Mouse (Mus musculus) midbrain, postnatal 0 days (tissue): ENCODE results near the gene Oaz2. TPM values are rescaled to one million over a fixed set of nuclear protein-coding genes. Genes with fewer than 3 reads are reported as not detected.

ENCODE experiments used
- ATAC-seq: fragments of 200-750 bp; cut with Nextera tagmentation; 2 replicates; pipeline ENCODE4 v1.8.0; 2017; ENCODE audit warnings: moderate number of reproducible peaks, mild to moderate bottlenecking, moderate TSS enrichment, moderate library complexity; ENCODE audit not compliant: low FRiP score
- DNase-seq: peaks from one replicate; pipeline ENCODE4 v3.0.0-alpha.2; 2015; ENCODE audit warnings: low spot score
- H3K27ac ChIP-seq: fragments of 300-500 bp; sonication (generic); 2 replicates; pipeline ENCODE4 v1.5.1; 2014; ENCODE audit warnings: low read depth, mild to moderate bottlenecking, low read length, mixed read lengths
- H3K27me3 ChIP-seq: fragments of 300-500 bp; sonication (generic); 2 replicates; pipeline ENCODE4 v1.6.1; 2014; ENCODE audit warnings: low read length, control low read depth, mixed read lengths; ENCODE audit not compliant: insufficient read depth
- H3K36me3 ChIP-seq: fragments of 300-500 bp; sonication (generic); 2 replicates; pipeline ENCODE4 v1.6.1; 2014; ENCODE audit warnings: low read length, control low read depth, mixed read lengths; ENCODE audit not compliant: insufficient read depth
- H3K4me1 ChIP-seq: fragments of 300-500 bp; sonication (generic); 2 replicates; pipeline ENCODE4 v1.6.1; 2014; ENCODE audit warnings: mild to moderate bottlenecking, control low read depth, antibody characterized with exemption, low read length, mixed read lengths; ENCODE audit not compliant: insufficient read depth
- H3K4me2 ChIP-seq: fragments of 300-500 bp; sonication (generic); 2 replicates; pipeline ENCODE4 v1.6.1; 2014; ENCODE audit warnings: low read depth, mild to moderate bottlenecking, low read length, mixed read lengths; ENCODE audit not compliant: poor library complexity, severe bottlenecking
- H3K4me3 ChIP-seq: fragments of 300-500 bp; sonication (generic); 2 replicates; pipeline ENCODE4 v1.5.1; 2014; ENCODE audit warnings: low read depth, mild to moderate bottlenecking, low read length, moderate library complexity
- H3K9ac ChIP-seq: fragments of 300-500 bp; sonication (generic); replicated peaks from 2 replicates; pipeline ENCODE4 v1.6.1; 2014; ENCODE audit warnings: mild to moderate bottlenecking, low read length, moderate library complexity, mixed read lengths; ENCODE audit not compliant: poor library complexity, severe bottlenecking
- H3K9me3 ChIP-seq: fragments of 300-500 bp; sonication (generic); 2 replicates; pipeline ENCODE4 v1.6.1; 2016; ENCODE audit warnings: low read length, control low read depth
- CTCF ChIP-seq: IDR thresholded peaks from 2 replicates; pipeline ENCODE4 v1.5.1; 2016; ENCODE audit warnings: antibody characterized with exemption, mild to moderate bottlenecking
- WGBS: fragments of 180-500 bp; shearing (Covaris S2); extraction: QIAGEN DNeasy Blood & Tissue Kit; methylation state at CpG from one replicate; pipeline ENCODE4 v1.1.7; 2014; 5-methylcytosine and 5-hydroxymethylcytosine counted together
- polyA plus RNA-seq: library from polyadenylated mRNA; unstranded; fragments of >200 nt; fragmentation: Nextera tagmentation; extraction: Ambion mirVana; gene quantifications from 2 replicates; pipeline ENCODE4 v1.2.1, GENCODE M21; 2015
- total RNA-seq: library from RNA; depleted of rRNA; stranded (reverse); fragments of >200 nt; gene quantifications from 2 replicates; pipeline ENCODE4 v1.2.3, GENCODE M21; 2014

Oaz2 gene
- total and polyA plus RNA-seq, 2 experiments from 2014 or later = 252 to 382 TPM

- no peak overlapping the region for H3K9ac ChIP-seq
- no peaks in the 10 kb centered on the region for H3K9me3 ChIP-seq
- H3K27me3 ChIP-seq = peaks cover 1% of the 10 kb centered on the region
- no peak for TF ChIP-seq CTCF
- H3K4me2 ChIP-seq = no peak overlapping the region
- DNase-seq = no peak
- ATAC-seq = no peak
- H3K36me3 ChIP-seq = no peaks in the 10 kb centered on the region
- no peak overlapping the region for H3K27ac ChIP-seq
- 88% methylated on average over 4 of the region's 4 CpGs for WGBS
- H3K4me3 ChIP-seq = no peak overlapping the region
- no peaks in the 10 kb centered on the region for H3K4me1 ChIP-seq
Measured at GRCm38 (mm10) chr9:65636926-65637325, 30.9 kb upstream of the Oaz2 start.

- Histone ChIP-seq H3K36me3 (no peaks in the 10 kb centered on the region), H3K4me1 (no peaks in the 10 kb centered on the region), H3K9me3 (no peaks in the 10 kb centered on the region), H3K27me3 (no peaks in the 10 kb centered on the region; the same call in 1 of the 2 replicates), H3K4me3 (no peak overlapping the region), H3K9ac (no peak overlapping the region), H3K4me2 (no peak overlapping the region), H3K27ac (no peak overlapping the region)
- DNase-seq (no peak), ATAC-seq (no peak)
- 67% methylated on average over 5 of the region's 5 CpGs for WGBS
- no peak for TF ChIP-seq CTCF
Measured at GRCm38 (mm10) chr9:65639065-65639464, 28.7 kb upstream of the Oaz2 start.

DNA sequence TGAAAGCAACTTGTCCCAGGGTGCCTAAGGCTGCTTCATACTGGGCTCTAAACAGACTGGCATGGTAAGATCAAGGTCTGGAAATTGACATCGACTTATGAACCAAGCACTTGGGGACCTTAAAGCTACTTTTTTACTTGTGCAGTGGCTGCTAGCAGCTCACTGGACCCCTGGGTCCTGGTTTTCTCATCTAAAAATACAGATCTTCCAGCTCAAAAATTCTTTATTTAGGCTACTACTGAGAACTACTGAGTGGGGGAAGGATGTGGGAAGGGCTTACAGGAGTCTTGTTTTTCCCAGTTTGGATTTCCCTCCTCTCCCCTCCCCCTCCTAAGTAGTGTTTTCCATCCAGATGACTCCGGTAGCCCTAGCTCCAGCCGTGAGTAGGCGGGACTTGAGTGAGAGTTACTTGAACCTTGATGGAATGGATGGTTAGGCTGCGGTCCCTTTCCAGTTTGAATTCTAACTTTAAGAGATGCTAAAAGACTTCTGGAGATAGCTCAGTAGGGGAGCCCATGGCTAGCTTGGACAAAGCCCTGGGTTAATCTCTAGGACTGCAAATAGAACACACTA, 26.9 kb upstream of the Oaz2 start:
- no peaks in the 10 kb centered on the region for H3K36me3 ChIP-seq
- H3K4me2 ChIP-seq = no peak overlapping the region
- no peak overlapping the region for H3K4me3 ChIP-seq
- no peaks in the 10 kb centered on the region for H3K4me1 ChIP-seq
- no peaks in the 10 kb centered on the region for H3K9me3 ChIP-seq
- no peaks in the 10 kb centered on the region; the same call in 1 of the 2 replicates for H3K27me3 ChIP-seq
- ATAC-seq (no peak), DNase-seq (no peak)
- H3K9ac ChIP-seq = no peak overlapping the region
- no peak overlapping the region for H3K27ac ChIP-seq
- WGBS = 9% methylated on average over 5 of the region's 5 CpGs
- no peak for TF ChIP-seq CTCF

GRCm38 (mm10) chr9:65641446-65642052, 26.3 kb upstream of the Oaz2 start:
- ATAC-seq (no peak), DNase-seq (no peak)
- no peaks in the 10 kb centered on the region for H3K9me3 ChIP-seq
- no peaks in the 10 kb centered on the region; the same call in 1 of the 2 replicates for H3K27me3 ChIP-seq
- H3K27ac ChIP-seq = no peak overlapping the region
- no peaks in the 10 kb centered on the region for H3K36me3 ChIP-seq
- TF ChIP-seq CTCF = no peak
- H3K4me1 ChIP-seq = no peaks in the 10 kb centered on the region
- H3K4me3 ChIP-seq = no peak overlapping the region
- no peak overlapping the region for H3K9ac ChIP-seq
- 10% methylated on average over 12 of the region's 12 CpGs for WGBS
- H3K4me2 ChIP-seq = no peak overlapping the region

DNA sequence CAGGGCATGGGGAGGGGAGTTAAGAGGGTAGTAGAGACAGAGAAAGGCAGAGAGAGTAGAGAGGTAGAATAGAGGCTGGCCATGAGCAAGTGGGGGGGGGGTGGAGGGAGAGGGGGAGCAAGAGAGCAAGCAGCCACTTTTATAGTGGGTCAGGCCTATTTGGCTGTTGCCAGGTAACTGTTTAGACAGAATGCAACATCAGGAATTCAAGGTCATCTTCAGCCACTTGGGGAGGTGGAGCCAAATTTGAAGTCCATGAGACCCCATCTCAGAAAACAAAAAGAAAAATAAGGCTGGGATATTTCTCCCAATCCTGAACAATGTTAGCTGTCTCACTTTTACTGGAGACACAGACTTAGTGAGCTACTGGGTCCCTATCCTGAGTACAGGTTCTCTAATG, 25.3 kb upstream of the Oaz2 start:
- no peaks in the 10 kb centered on the region for H3K4me1 ChIP-seq
- no peak overlapping the region for H3K9ac ChIP-seq
- no peaks in the 10 kb centered on the region for H3K36me3 ChIP-seq
- no peaks in the 10 kb centered on the region for H3K9me3 ChIP-seq
- no peak overlapping the region for H3K4me2 ChIP-seq
- TF ChIP-seq CTCF = no peak
- DNase-seq (no peak), ATAC-seq (no peak)
- H3K4me3 ChIP-seq = no peak overlapping the region
- no peak overlapping the region for H3K27ac ChIP-seq
- no peaks in the 10 kb centered on the region; the same call in 1 of the 2 replicates for H3K27me3 ChIP-seq

DNA sequence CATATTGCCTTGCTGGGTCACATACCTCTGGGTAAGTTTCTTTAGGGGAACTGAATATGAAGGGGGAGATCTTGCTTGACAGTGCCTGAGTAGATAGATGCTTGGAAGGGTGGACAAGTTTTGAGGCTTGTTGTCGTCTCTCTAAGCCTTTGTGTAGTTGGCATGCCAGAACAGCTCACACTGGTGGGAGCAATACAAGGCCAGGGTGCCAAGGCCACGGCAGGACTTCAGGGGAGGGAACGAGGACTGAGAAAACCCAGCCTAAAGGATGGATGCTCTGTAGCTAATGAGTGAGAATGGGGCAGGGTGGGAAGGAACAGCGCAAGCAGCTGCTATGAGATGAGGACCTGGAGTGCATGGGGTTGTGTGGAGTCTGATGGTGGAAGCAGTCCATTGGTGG, 22.8 kb upstream of the Oaz2 start:
- ATAC-seq = no peak
- Histone ChIP-seq H3K27ac (no peak overlapping the region), H3K4me1 (no peaks in the 10 kb centered on the region), H3K9ac (no peak overlapping the region), H3K9me3 (no peaks in the 10 kb centered on the region), H3K27me3 (no peaks in the 10 kb centered on the region; the same call in 1 of the 2 replicates), H3K4me3 (no peak overlapping the region), H3K36me3 (no peaks in the 10 kb centered on the region), H3K4me2 (no peak overlapping the region)
- 92% methylated on average over 4 of the region's 4 CpGs for WGBS
- no peak for TF ChIP-seq CTCF
- no peak for DNase-seq
